Mouse (Mus musculus) cerebellum, adult 18-20 months (tissue): ENCODE results near the gene Prpsap1.

Experiments
- DNase-seq, 2 experiments: peaks; one replicate each; pipeline ENCODE4 v3.0.0; 2021

Prpsap1 gene

GRCm38 (mm10) chr11:116442129-116442866 is 51.7 kb downstream of the Prpsap1 start:
- DNase-seq = no peak

DNA sequence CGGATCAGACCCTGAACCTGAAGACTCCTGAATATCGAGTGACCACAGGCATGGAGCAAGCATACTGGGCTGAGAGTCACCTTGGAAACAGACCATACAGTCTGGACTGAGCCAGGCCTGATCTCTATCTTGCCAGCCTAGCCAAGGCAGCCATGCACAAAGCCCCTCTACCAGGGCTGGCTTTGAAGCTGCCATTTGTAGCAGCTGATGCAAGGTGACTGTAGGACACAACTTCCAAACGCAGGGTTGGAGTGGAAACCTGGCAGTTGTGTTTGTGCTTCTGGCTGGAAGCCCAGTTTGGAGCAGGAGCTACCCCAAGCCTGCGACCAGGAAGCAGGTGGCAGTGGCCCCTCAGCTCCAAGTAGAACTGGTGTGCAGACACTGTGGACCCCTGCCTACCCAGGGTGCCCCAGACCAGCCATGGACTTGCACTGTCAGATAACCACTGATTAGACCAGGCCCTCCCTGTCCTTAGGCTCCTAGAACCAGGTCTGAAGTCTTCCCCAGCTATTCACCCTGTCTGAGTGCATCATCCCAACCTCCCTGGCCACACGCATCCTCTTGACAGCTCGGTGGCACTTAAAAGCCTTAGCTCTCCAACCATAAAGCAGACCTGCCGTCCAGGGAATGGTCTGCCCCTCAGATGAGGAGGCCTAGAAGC is 53.5 kb downstream of the Prpsap1 start:
- DNase-seq = no peak

DNA sequence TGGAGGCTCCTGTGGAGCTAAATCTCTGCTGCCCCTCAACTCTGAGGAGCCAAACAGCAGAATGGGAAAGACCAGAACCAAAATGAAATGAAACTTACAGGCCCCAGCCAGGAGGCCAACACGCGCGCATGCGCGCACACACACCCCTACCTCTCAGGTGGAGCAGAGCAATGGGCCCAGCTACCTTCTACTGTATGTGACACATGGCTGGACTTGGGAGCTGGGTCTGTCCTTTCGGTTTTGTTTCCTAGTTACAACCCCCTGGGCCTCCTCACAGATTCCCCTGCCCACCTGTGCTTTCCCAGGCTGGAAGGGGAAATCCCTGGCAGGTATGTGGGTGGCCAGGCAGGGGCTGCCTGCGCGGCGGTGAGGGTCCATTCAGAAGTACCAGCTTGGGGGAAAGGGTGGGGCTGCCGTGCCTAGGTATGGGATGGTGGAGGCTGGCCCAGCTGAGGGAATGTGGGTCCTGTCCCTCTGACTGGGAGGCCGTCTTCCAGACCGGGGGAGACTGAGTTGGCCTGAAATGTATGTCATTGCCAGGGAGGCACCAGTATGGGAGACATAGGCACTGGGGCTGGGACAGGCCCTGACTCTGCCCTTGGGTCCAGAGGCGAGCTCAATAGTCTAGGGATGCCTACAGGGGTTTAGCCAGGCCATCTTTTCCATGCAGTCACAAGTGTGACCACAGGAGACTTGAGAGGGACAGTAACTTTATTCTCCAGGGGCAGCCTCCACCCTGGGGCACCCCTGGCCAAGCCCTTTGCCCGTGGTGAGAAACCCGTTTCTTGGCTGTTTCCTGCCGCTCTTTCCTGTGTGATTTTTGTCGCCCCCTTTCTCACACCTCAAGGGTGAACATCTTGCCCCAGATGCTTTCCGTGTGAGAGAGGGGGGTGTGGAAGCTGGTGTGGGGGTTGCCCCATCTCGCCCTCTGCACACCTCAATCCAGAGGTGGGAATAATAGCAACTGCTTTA is 54.4 kb downstream of the Prpsap1 start:
- no peak for DNase-seq

DNA sequence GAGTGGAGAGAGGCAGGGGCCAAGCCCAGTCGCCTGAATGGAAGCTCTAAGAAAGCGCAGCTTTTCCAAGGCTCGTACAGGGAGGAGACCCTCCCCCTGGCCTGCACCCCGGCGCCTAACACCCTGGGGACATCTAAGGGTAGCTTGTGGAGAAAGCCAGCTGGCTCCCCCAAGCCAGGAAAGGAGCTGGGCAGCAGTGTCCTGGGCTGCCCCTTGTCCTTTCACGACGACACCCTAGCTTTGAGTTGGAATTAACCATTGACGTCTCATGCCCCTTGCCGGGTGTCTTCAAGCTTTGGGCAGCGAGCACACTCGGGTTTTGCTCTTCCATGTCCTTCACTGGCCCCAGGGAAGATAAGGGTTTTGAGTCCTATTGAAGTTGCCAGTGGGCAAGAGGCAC is 56.5 kb downstream of the Prpsap1 start:
- DNase-seq = no peak

DNA sequence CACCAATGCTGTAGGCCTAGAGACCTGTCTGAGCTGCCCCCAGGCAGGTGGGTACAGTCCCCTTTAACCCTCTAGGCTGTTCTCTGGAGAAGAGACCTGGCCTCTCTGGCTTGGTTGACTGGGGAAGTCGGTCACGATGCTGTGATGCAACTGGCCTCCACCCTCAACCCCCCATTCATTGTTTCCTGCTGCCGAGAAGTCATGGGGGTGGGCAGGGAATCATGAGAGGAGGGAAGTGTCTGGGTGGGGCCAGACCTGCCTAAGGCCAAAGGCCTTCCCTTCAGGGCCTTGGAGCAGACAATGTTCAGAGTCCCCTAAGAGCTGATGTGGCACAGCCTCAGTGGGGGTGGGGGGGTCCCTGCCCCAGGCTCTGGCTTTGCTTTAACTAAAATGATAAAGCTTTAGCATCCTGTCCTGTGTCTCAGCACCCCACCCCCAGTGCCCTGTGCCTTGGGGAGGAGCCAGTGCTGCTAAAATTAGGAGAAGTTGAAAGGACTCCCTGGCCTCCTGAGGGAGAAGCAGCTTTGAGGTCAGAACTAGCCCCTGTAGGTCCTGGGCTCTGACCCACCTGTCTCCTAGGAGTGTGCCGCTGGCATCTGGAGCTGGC is 57.2 kb downstream of the Prpsap1 start:
- no peak for DNase-seq

DNA sequence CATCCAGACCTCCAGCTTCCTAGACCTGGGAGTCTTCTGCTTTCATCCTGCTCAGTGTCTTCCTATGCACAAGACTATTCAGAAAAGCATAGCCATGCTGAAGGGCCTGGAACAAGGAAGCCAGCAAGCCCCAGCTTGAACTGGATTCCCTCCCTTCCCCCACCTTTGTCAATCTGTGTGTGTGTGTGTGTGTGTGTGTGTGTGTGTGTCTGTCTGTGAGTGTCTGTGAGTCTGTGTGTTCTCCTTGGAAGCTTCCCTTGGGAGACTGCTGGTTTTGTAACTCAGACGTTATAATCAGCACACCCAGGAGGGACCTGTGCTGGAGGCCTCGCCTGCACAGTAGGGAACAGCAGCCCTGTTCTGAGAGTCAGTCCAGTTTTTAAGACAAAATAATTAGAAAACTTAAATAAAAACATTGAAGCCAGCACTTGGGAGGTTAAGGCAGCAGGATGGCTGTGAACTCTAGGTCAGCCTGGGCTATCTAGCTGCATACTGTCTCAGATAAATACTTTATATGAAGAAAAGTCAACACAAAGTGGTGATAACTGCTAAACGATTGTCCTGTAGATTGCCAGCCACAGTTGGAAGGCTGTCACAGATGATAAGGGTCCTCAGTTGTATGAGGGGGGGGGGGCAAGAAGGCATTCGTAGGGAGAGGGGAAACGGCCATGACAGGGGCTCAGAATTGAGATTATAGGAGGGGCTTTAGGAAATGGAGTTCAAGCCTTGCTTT is 57.8 kb downstream of the Prpsap1 start:
- no peak for DNase-seq

DNA sequence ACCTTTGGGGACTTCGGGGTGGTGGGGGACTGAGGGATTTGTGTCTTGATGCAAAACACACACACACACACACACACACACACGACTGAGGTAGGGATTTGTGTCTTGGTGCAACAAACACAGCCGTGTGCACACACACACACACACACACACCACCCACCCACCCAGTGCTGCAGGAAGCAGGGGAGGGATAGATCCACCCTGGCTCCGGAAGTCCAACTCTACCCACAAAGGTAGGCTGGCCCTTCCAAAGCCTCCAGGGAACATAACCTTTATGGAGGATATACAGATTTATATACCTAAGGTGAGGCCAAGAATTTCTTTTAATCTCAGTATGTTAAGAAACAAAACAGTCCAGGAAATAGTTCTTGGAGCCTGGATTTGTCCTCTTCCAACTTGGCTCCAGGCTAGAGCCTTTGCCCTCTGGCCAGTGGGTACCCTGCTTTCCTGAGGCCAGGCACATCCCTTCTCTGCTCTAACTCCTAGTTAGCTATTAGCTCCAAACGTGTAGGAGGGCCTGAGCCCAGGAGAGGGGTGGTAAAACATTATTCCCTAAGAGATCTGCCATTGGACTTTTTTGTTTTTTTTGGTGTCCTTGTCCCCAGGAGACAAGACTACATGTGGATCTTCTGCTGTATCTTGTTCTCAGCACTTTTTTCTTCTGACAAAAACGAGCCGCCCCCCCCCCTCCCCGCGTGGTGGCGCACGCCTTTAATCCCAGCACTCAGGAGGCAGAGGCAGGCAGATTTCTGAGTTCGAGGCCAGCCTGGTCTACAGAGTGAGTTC is 58.8 kb downstream of the Prpsap1 start:
- no peak for DNase-seq

- peak; percentile 55 to 63 for DNase-seq
Observed at GRCm38 (mm10) chr11:116434287-116434966, 59.6 kb downstream of the Prpsap1 start.

DNA sequence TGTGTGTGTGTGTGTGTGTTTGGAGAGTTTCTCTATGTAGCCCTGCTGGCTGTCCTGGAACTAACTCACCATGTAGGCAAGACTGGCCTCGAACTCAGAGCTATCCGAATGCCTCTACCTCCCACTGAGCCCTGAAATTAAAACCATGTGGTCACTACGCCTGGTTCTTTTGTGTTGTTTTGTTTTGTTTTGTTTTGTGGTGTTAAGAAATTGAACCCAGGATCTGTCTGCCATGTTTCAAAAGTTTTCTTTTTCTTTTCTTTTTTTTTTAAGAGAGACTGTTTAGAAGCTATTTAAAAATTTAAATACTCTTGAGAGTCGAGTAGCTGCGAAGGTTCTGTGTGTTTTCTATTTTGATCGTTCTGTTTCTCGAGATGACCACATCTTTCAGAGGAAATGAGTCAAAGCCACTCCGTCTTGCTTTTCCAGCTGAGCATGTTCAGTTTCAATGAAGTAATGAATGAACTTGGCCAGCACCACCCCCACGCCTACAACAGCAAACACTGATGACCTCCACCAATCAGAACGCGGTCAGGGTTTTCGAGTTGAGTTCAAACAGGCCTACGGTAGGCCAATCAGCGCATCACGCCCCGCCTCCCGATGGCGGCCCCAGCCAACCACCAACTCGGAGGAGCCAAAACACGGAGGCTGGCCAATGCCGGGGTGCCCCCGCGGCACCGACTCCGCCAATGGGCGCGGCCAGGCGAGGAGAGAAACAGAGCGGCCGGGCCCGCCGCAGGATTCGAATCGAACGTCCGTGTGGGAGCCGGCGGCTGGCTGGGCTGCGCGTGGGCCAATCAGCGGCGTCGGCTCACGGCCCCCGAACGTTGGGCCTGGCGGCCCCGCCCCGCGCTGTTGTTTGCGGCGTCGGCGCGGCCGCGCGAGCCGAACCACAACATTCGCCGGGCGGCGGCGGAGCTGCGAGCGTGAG is 60.4 kb downstream of the Prpsap1 start, which contains the start of gene Ubald2:
Gene Ubald2, plus strand, starts transcription at position 739 of the 931 bp plus-strand sequence.
- DNase-seq = peak; percentile 99 to 100

DNA sequence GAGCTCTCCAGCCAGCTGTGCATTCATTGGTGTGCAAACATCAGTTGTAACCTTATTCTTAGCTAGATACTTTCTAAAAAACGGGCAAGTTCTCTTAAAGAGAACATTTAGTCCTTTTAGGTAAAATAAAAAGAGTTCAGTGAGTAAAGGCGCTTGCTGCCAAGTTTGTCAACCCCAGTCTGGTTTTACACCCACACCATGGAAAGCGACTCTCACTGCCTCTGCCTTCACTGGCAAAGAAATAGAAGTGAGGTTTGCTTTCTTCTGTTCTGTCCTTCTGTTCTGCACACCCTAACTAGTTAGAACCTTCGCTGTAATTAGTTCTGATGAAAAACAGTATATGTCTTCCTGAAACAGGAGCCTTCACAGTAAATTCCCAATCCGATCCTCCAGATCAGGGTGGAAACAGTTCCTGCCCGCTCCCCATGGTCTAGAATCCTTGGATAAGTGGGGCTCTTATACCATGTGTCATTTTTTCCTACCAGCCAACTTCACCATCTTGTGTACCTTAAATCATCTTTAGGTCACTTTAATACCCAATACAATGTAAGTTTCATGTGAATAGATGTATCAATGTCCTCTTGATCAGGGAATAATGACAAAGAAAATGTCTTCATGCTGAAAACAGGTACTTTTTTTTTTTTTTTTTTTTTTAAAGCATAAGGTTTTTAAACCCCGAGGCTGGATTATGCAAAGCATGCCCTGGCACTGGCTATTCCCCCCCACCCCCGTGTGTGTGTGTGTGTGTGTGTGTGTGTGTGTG is 61.2 kb downstream of the Prpsap1 start:
- DNase-seq = no peak

GRCm38 (mm10) chr11:116432127-116432526 is 61.9 kb downstream of the Prpsap1 start:
- DNase-seq = no peak

GRCm38 (mm10) chr11:116431428-116432077 is 62.4 kb downstream of the Prpsap1 start:
- no peak for DNase-seq

DNA sequence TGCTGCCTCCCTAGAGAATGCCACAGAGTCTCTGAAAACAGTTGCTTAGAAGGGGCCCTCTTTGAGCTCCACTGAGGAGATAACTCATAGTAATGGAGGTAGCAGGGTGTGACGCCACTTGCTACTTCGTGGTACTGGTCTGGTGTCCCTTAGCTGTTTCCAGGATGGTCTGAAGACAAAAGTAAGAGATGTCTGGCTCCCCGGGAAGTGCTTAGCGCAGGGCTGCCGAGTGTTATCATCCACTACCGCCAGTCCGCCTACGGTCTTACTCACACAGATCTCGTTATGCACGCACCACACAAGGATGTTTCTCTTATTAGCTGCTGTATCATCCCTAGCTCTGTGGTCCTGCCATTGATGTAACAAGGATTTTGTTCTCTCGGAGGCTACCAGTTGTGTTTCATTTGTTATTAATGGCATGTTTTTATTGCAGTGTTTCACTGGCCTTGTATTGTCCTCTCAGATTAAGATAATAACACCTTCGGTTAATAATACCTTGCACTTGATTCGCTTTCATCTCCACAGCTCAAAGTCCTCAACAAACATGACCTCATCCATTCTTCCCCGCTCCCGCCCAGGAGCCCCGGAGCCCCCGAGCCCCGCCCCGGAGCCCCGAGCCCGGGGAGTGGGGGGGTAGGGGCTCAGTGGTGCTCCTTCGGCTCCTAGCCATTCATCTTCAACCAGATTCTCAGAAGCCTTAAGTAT is 63.1 kb downstream of the Prpsap1 start:
- DNase-seq = no peak

- DNase-seq = no peak
Observed at GRCm38 (mm10) chr11:116429862-116430613, 64.0 kb downstream of the Prpsap1 start.

GRCm38 (mm10) chr11:116428872-116429859 is 64.8 kb downstream of the Prpsap1 start:
- no peak for DNase-seq
